8 mouse cellular contexts compared by ENCODE assay signal in genomic region chr19:40343018-40343417, GRCm38 (mm10).
DNase-seq lines count a peak whose midpoint lies in the region; ATAC-seq and TF ChIP-seq lines count a peak whose summit lies in the region.

No protein-coding gene starts in this region.

- TF ChIP-seq CTCF in liver, adult 2 months (IDR thresholded peaks at IDR 0.05; ENCODE audit: low read depth, low read length) = peak; percentile 89

- no peak overlapping the region for H3K4me2 ChIP-seq in hindbrain, embryonic 11.5 days (replicated peaks; ENCODE audit: low read depth, low read length)
- no peak overlapping the region for H3K4me2 ChIP-seq in hindbrain, embryonic 13.5 days
- no peak overlapping the region for H3K4me2 ChIP-seq in kidney, embryonic 16.5 days (replicated peaks; ENCODE audit: low read depth, low read length)

- H3K9me3 ChIP-seq in hindbrain, embryonic 11.5 days (ENCODE audit: control insufficient read depth, low read length) = no peaks in the 10 kb centered on the region
- H3K9me3 ChIP-seq in hindbrain, embryonic 13.5 days = no peaks in the 10 kb centered on the region
- no peaks in the 10 kb centered on the region for H3K9me3 ChIP-seq in kidney, embryonic 16.5 days (ENCODE audit: low read length)

- H3K4me3 ChIP-seq in hindbrain, embryonic 11.5 days (ENCODE audit: low read depth, low read length) = no peak overlapping the region
- H3K4me3 ChIP-seq in hindbrain, embryonic 13.5 days = no peak overlapping the region
- no peak overlapping the region for H3K4me3 ChIP-seq in kidney, embryonic 16.5 days (ENCODE audit: low read length)
- H3K4me3 ChIP-seq in liver, adult 2 months (ENCODE audit: insufficient read depth, low read depth, low read length) = no peak overlapping the region

- peak; percentile 90 for DNase-seq in hindbrain, embryonic 11.5 days (ENCODE audit: low spot score)
- DNase-seq in embryo, embryonic 10 days (ENCODE audit: low spot score) = peak; percentile 92
- DNase-seq in gastrocnemius, postnatal 36 days = peak; percentile 73 to 79
- DNase-seq in liver, adult 2 months (ENCODE audit: extremely low read depth, low read depth, low spot score) = peak; percentile 57
- DNase-seq in naive thymus-derived CD4-positive, alpha-beta T cell, adult 2 months (ENCODE audit: low read depth) = peak; percentile 79
- peak; percentile 58 to 67 for DNase-seq in spleen, postnatal 36 days (ENCODE audit: low spot score in 2 of 2)

- no peak for TF ChIP-seq POLR2A in liver, adult 2 months (IDR thresholded peaks at IDR 0.05; ENCODE audit: extremely low read depth, insufficient read depth, low read length)

- intact Hi-C loops in gastrocnemius, postnatal 36 days (cut with DNase I) = loop anchor here (2.0 to 5.0 kb wide), 2 partner anchors 202 to 379 kb away; no protein-coding TSS in a partner anchor

- no peaks in the 10 kb centered on the region for H3K27me3 ChIP-seq in hindbrain, embryonic 11.5 days (ENCODE audit: control insufficient read depth, insufficient read depth, low read length)
- H3K27me3 ChIP-seq in hindbrain, embryonic 13.5 days = no peaks in the 10 kb centered on the region
- no peaks in the 10 kb centered on the region for H3K27me3 ChIP-seq in kidney, embryonic 16.5 days (ENCODE audit: insufficient read depth, low read length)
- no peaks in the 10 kb centered on the region for H3K27me3 ChIP-seq in liver, adult 2 months (ENCODE audit: control insufficient read depth, insufficient read depth, low read length)

- peak; percentile 72 for ATAC-seq in hindbrain, embryonic 11.5 days (ENCODE audit: low FRiP score)
- no peak for ATAC-seq in hindbrain, embryonic 13.5 days (ENCODE audit: low FRiP score)
- ATAC-seq in kidney, embryonic 16.5 days (ENCODE audit: low FRiP score, low TSS enrichment) = peak; percentile 72; the same call in 1 of the 2 replicates

- H3K27ac ChIP-seq in hindbrain, embryonic 11.5 days (ENCODE audit: low read depth, low read length) = no peak overlapping the region
- H3K27ac ChIP-seq in hindbrain, embryonic 13.5 days = no peak overlapping the region
- H3K27ac ChIP-seq in kidney, embryonic 16.5 days (ENCODE audit: low read length) = no peak overlapping the region
- no peak overlapping the region for H3K27ac ChIP-seq in liver, adult 2 months (replicated peaks; ENCODE audit: insufficient read depth, low read depth, low read length)

- WGBS in hindbrain, embryonic 11.5 days = 12% methylated on average over 5 of the region's 5 CpGs
- WGBS in hindbrain, embryonic 13.5 days = 11% methylated on average over 5 of the region's 5 CpGs
- 10% methylated on average over 5 of the region's 5 CpGs for WGBS in kidney, embryonic 16.5 days
- WGBS in liver, adult 2 months = 20% methylated on average over 5 of the region's 5 CpGs

- H3K9ac ChIP-seq in hindbrain, embryonic 11.5 days (ENCODE audit: low read depth, low read length) = no peak overlapping the region
- H3K9ac ChIP-seq in hindbrain, embryonic 13.5 days = no peak overlapping the region
- H3K9ac ChIP-seq in kidney, embryonic 16.5 days (replicated peaks; ENCODE audit: low read length) = no peak overlapping the region
- no peak overlapping the region for H3K9ac ChIP-seq in liver, adult 2 months (ENCODE audit: low read depth, low read length)

- H3K79me2 ChIP-seq in liver, adult 2 months (ENCODE audit: control insufficient read depth, insufficient read depth, low read length) = no peaks in the 10 kb centered on the region

- no peaks in the 10 kb centered on the region for H3K4me1 ChIP-seq in hindbrain, embryonic 11.5 days (replicated peaks; ENCODE audit: control insufficient read depth, insufficient read depth, low read length)
- no peaks in the 10 kb centered on the region for H3K4me1 ChIP-seq in hindbrain, embryonic 13.5 days (replicated peaks)
- H3K4me1 ChIP-seq in kidney, embryonic 16.5 days (ENCODE audit: insufficient read depth, low read length) = peaks cover 14% of the 10 kb centered on the region
- H3K4me1 ChIP-seq in liver, adult 2 months (ENCODE audit: control insufficient read depth, insufficient read depth, low read length) = peaks cover 3% of the 10 kb centered on the region; the same call in 1 of the 2 replicates

- no peaks in the 10 kb centered on the region for H3K36me3 ChIP-seq in hindbrain, embryonic 11.5 days (ENCODE audit: control insufficient read depth, insufficient read depth, low read length)
- H3K36me3 ChIP-seq in hindbrain, embryonic 13.5 days = peaks cover 15% of the 10 kb centered on the region
- H3K36me3 ChIP-seq in kidney, embryonic 16.5 days (ENCODE audit: insufficient read depth, low read length) = 0 out of 2 replicates have a peak, but pooled peaks cover 7% of the 10 kb centered on the region
- H3K36me3 ChIP-seq in liver, adult 2 months (ENCODE audit: control insufficient read depth, insufficient read depth, low read length) = peaks cover 40% of the 10 kb centered on the region
